Mouse (Mus musculus) liver, postnatal 0 days (tissue): ENCODE data around the gene Myo6.

Source experiments
- CTCF ChIP-seq: sonication (generic); IDR thresholded peaks from 2 replicates; pipeline ENCODE4 v1.5.1; 2016; ENCODE audit warnings: antibody characterized with exemption, low read depth
- EP300 ChIP-seq: IDR thresholded peaks from 2 replicates; pipeline ENCODE4 v1.6.1; 2016; ENCODE audit warnings: antibody characterized with exemption, low read depth, mild to moderate bottlenecking

DNA sequence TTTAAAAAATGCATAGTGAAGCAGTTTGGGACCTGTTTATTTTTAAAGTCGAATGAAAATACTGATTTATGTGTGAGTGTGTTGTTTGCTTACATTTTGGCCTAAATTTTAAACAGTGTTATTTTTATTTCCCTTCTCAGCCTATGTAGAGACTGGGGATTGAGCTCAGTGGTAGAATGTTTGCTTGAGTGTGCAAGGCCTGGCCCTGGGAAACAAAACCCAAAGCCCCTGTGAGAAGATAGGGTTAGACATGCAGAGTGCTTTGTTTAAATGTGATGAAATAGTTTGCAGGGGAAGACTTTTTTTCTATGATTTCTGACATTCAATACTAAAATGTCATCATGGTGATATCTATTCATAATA, 110.9 kb downstream of the Myo6 start:
- TF ChIP-seq CTCF = no peak
- no peak for TF ChIP-seq EP300
